ENCODE assay signal across 21 mouse cellular contexts in genomic region chr6:92018421-92018820, GRCm38 (mm10). TPM values are rescaled to one million over a fixed set of nuclear protein-coding genes. Genes with fewer than 3 reads are reported as not detected.
A peak's percentile ranks its signal among the peaks of the same experiment; 100 is the strongest.
DNase-seq lines count a peak whose midpoint lies in the region; ATAC-seq and TF ChIP-seq lines count a peak whose summit lies in the region.
"Had no signal": no experiment of that assay in that cellular context is flagged by ENCODE, and none has a peak within 500 bp of the region (broad histone marks: within the 10 kb centered on the region; RNA-seq: fewer than 3 reads in every experiment).

No protein-coding gene starts in this region.

- H3K27ac ChIP-seq in heart, embryonic 12.5 days (ENCODE audit: poor library complexity, severe bottlenecking): no peak overlapping the region
- no peak overlapping the region for H3K27ac ChIP-seq in lung, postnatal 0 days (ENCODE audit: low read length)
- H3K27ac ChIP-seq: embryonic facial prominence, embryonic 10.5 days; hindbrain, embryonic 15.5 days; intestine, embryonic 15.5 days; liver, embryonic 14.5 days; macrophage; midbrain, embryonic 10.5 days had no signal

- TF ChIP-seq CTCF in lung, postnatal 0 days (IDR thresholded peaks at IDR 0.05): no peak

- no peak overlapping the region for H3K4me3 ChIP-seq in heart, embryonic 12.5 days
- H3K4me3 ChIP-seq in lung, postnatal 0 days (ENCODE audit: low read depth, low read length): no peak overlapping the region
- H3K4me3 ChIP-seq: embryonic facial prominence, embryonic 10.5 days; hindbrain, embryonic 15.5 days; intestine, embryonic 15.5 days; midbrain, embryonic 10.5 days had no signal

- DNase-seq in heart, adult 11 months: peak; percentile 98
- DNase-seq in lung, postnatal 14 days: peak; percentile 26
- no peak for DNase-seq in lung, postnatal 0 days (ENCODE audit: low spot score)
- DNase-seq in heart, postnatal 14 days: peak; percentile 41 to 43
- peak; percentile 43 to 65 for DNase-seq in kidney, postnatal 25 days
- DNase-seq in ovary, postnatal 14 days (ENCODE audit: low spot score): no peak
- DNase-seq in cerebellum, adult 9-11 months: no peak
- DNase-seq: adrenal gland, postnatal 25 days; cerebellum, adult 11-12 months; cerebellum, postnatal 25 days; layer of hippocampus, postnatal 36 days; right cerebral cortex, postnatal 4 days had no signal

- H3K4me2 ChIP-seq in heart, embryonic 12.5 days: no peak overlapping the region
- H3K4me2 ChIP-seq in lung, postnatal 0 days (replicated peaks; ENCODE audit: low read depth, low read length): no peak overlapping the region
- H3K4me2 ChIP-seq: hindbrain, embryonic 15.5 days; intestine, embryonic 15.5 days had no signal

- no peaks in the 10 kb centered on the region for H3K9me3 ChIP-seq in heart, embryonic 12.5 days (replicated peaks)
- no peaks in the 10 kb centered on the region for H3K9me3 ChIP-seq in lung, postnatal 0 days (ENCODE audit: low read length)
- H3K9me3 ChIP-seq: embryonic facial prominence, embryonic 10.5 days; hindbrain, embryonic 15.5 days; intestine, embryonic 15.5 days; midbrain, embryonic 10.5 days had no signal

- H3K27me3 ChIP-seq in heart, embryonic 12.5 days (replicated peaks): 0 out of 2 replicates have a peak, but pooled peaks cover 3% of the 10 kb centered on the region
- H3K27me3 ChIP-seq in lung, postnatal 0 days (replicated peaks; ENCODE audit: insufficient read depth, low read length): no peaks in the 10 kb centered on the region
- H3K27me3 ChIP-seq: hindbrain, embryonic 15.5 days; intestine, embryonic 15.5 days had no signal

- no peak for ATAC-seq in heart, embryonic 12.5 days (ENCODE audit: insufficient number of reproducible peaks, low FRiP score)
- ATAC-seq in lung, postnatal 0 days: no peak
- ATAC-seq: intestine, embryonic 15.5 days had no signal

- TF ChIP-seq EP300 in lung, postnatal 0 days (IDR thresholded peaks at IDR 0.05): no peak

- WGBS in heart, embryonic 12.5 days: 52% methylated on average over 6 of the region's 6 CpGs
- 35% methylated on average over 6 of the region's 6 CpGs for WGBS in lung, postnatal 0 days

- intact Hi-C loops in heart, postnatal 14 days (cut with DNase I): loop anchor here (5.0 kb wide), 1 partner anchor 41 kb away; the partner anchor contains the start of gene Fgd5

- no peaks in the 10 kb centered on the region for H3K36me3 ChIP-seq in heart, embryonic 12.5 days
- H3K36me3 ChIP-seq in lung, postnatal 0 days (ENCODE audit: insufficient read depth, low read length): no peaks in the 10 kb centered on the region
- H3K36me3 ChIP-seq: embryonic facial prominence, embryonic 10.5 days; hindbrain, embryonic 15.5 days; intestine, embryonic 15.5 days; midbrain, embryonic 10.5 days had no signal

- peaks cover 15% of the 10 kb centered on the region for H3K4me1 ChIP-seq in heart, embryonic 12.5 days (replicated peaks)
- H3K4me1 ChIP-seq in lung, postnatal 0 days (ENCODE audit: insufficient read depth, low read depth, low read length): peaks cover 6% of the 10 kb centered on the region; the same call in 1 of the 2 replicates
- H3K4me1 ChIP-seq: intestine, embryonic 15.5 days; midbrain, embryonic 10.5 days had no signal

- H3K9ac ChIP-seq in heart, embryonic 12.5 days: no peak overlapping the region
- H3K9ac ChIP-seq in lung, postnatal 0 days (replicated peaks; ENCODE audit: low read depth): no peak overlapping the region
- H3K9ac ChIP-seq: hindbrain, embryonic 15.5 days; intestine, embryonic 15.5 days; liver, embryonic 14.5 days had no signal

RNA-seq across cellular contexts. Expression of gene Fgd5, which starts 39.7 kb away (rescaled TPM):
- polyA plus RNA-seq in heart, embryonic 12.5 days (2016; fragmentation: Nextera tagmentation; extraction: Ambion mirVana): 16.0 and 19.0 TPM in 2 replicates
- 19.2 and 22.1 TPM in 2 replicates for polyA plus RNA-seq in lung, postnatal 0 days (2015; fragmentation: Nextera tagmentation; extraction: Ambion mirVana)
- 10 to 100 TPM; 31.9 to 32.4 TPM for total RNA-seq in heart, postnatal 14 days (2021)
- total RNA-seq: CH12.LX, MEL had no signal
- polyA plus RNA-seq: macrophage had no signal

Comparison
In these comparisons a context has a peak if more than half of its experiments do, and no peak if none do; other contexts are left out.
1. DNase-seq: peak in heart, adult 11 months (single experiment), lung, postnatal 14 days (single experiment), heart, postnatal 14 days (2 of 2) and kidney, postnatal 25 days (2 of 2); none in lung, postnatal 0 days (single experiment), ovary, postnatal 14 days (single experiment) and cerebellum, adult 9-11 months (single experiment).